Mouse (Mus musculus) hindbrain, embryonic 16.5 days (tissue): ENCODE results near the gene Ccser1. TPM values are rescaled to one million over a fixed set of nuclear protein-coding genes. Genes with fewer than 3 reads are reported as not detected.

Experiments
- ATAC-seq: fragments of 200-750 bp; cut with Nextera tagmentation; 2 replicates; pipeline ENCODE4 v1.8.0; 2017; ENCODE audit warnings: moderate TSS enrichment, moderate library complexity
- H3K27ac ChIP-seq: fragments of 300-500 bp; sonication (generic); 2 replicates; pipeline ENCODE4 v1.5.1; 2014; ENCODE audit warnings: low read depth, mild to moderate bottlenecking, control low read depth, low read length, moderate library complexity
- H3K27me3 ChIP-seq: fragments of 300-500 bp; sonication (generic); replicated peaks from 2 replicates; pipeline ENCODE4 v1.6.1; 2014; ENCODE audit warnings: low read length; ENCODE audit not compliant: control insufficient read depth, insufficient read depth
- H3K36me3 ChIP-seq: fragments of 300-500 bp; sonication (generic); 2 replicates; pipeline ENCODE4 v1.6.1; 2014; ENCODE audit warnings: mild to moderate bottlenecking, low read length, moderate library complexity, mixed read lengths; ENCODE audit not compliant: control insufficient read depth, insufficient read depth
- H3K4me1 ChIP-seq: fragments of 300-500 bp; sonication (generic); 2 replicates; pipeline ENCODE4 v1.6.1; 2014; ENCODE audit warnings: low read depth, low read length; ENCODE audit not compliant: control insufficient read depth, insufficient read depth
- H3K4me2 ChIP-seq: fragments of 300-500 bp; sonication (generic); 2 replicates; pipeline ENCODE4 v1.6.1; 2014; ENCODE audit warnings: mild to moderate bottlenecking, low read length, control low read depth, moderate library complexity
- H3K4me3 ChIP-seq: fragments of 300-500 bp; sonication (generic); 2 replicates; pipeline ENCODE4 v1.5.1; 2014; ENCODE audit warnings: mild to moderate bottlenecking, low read length, control low read depth, moderate library complexity
- H3K9ac ChIP-seq: fragments of 300-500 bp; sonication (generic); 2 replicates; pipeline ENCODE4 v1.6.1; 2014; ENCODE audit warnings: low read depth, mild to moderate bottlenecking, control low read depth, low read length, moderate library complexity
- H3K9me3 ChIP-seq: fragments of 300-500 bp; sonication (generic); 2 replicates; pipeline ENCODE4 v1.6.1; 2014; ENCODE audit warnings: mild to moderate bottlenecking, low read length, moderate library complexity; ENCODE audit not compliant: control insufficient read depth
- WGBS: fragments of 180-500 bp; shearing (Covaris S2); extraction: QIAGEN DNeasy Blood & Tissue Kit; methylation state at CpG from one replicate; pipeline ENCODE4 v1.1.7; 2014; 5-methylcytosine and 5-hydroxymethylcytosine counted together
- polyA plus RNA-seq: library from polyadenylated mRNA; unstranded; fragments of >200 nt; fragmentation: Nextera tagmentation; extraction: Ambion mirVana; gene quantifications from 2 replicates; pipeline ENCODE4 v1.2.1, GENCODE M21; 2015

Ccser1 gene
- polyA plus RNA-seq, 1 experiment from 2014 or later = 13.3 TPM

- WGBS = 79% methylated on average over 2 of the region's 2 CpGs
- Histone ChIP-seq H3K9ac (no peak overlapping the region), H3K9me3 (no peaks in the 10 kb centered on the region), H3K4me2 (no peak overlapping the region), H3K4me3 (no peak overlapping the region), H3K27me3 (no peaks in the 10 kb centered on the region), H3K27ac (no peak overlapping the region), H3K4me1 (no peaks in the 10 kb centered on the region), H3K36me3 (no peaks in the 10 kb centered on the region)
- no peak for ATAC-seq
Observed at GRCm38 (mm10) chr6:61515310-61515709, 335.2 kb downstream of the Ccser1 start.

GRCm38 (mm10) chr6:61521587-61521986 lies 341.5 kb downstream of the Ccser1 start:
- H3K27me3 ChIP-seq = no peaks in the 10 kb centered on the region
- no peak overlapping the region for H3K27ac ChIP-seq
- H3K36me3 ChIP-seq = no peaks in the 10 kb centered on the region
- no peaks in the 10 kb centered on the region for H3K4me1 ChIP-seq
- H3K9ac ChIP-seq = no peak overlapping the region
- H3K4me3 ChIP-seq = no peak overlapping the region
- WGBS = 72% methylated on average over 2 of the region's 2 CpGs
- H3K9me3 ChIP-seq = no peaks in the 10 kb centered on the region
- 0 out of 2 replicates have a peak, but pooled peaks have one; percentile 50 for ATAC-seq
- H3K4me2 ChIP-seq = no peak overlapping the region

GRCm38 (mm10) chr6:61522108-61522507 lies 342.0 kb downstream of the Ccser1 start:
- 0 out of 2 replicates have a peak, but pooled peaks have one; percentile 45 for ATAC-seq
- Histone ChIP-seq H3K9ac (no peak overlapping the region), H3K9me3 (no peaks in the 10 kb centered on the region), H3K4me2 (no peak overlapping the region), H3K4me1 (no peaks in the 10 kb centered on the region), H3K27me3 (no peaks in the 10 kb centered on the region), H3K36me3 (no peaks in the 10 kb centered on the region), H3K27ac (no peak overlapping the region), H3K4me3 (no peak overlapping the region)
- WGBS = 49% methylated on average over 3 of the region's 3 CpGs

- Histone ChIP-seq H3K9ac (no peak overlapping the region), H3K4me3 (no peak overlapping the region), H3K27ac (no peak overlapping the region), H3K9me3 (no peaks in the 10 kb centered on the region), H3K4me1 (no peaks in the 10 kb centered on the region), H3K36me3 (no peaks in the 10 kb centered on the region), H3K27me3 (no peaks in the 10 kb centered on the region), H3K4me2 (no peak overlapping the region)
- 55% methylated on average over 14 of the region's 14 CpGs for WGBS
- no peak for ATAC-seq
Observed at GRCm38 (mm10) chr6:61523748-61524493, 343.8 kb downstream of the Ccser1 start.

GRCm38 (mm10) chr6:61540732-61541131 lies 360.6 kb downstream of the Ccser1 start:
- no peak overlapping the region for H3K9ac ChIP-seq
- H3K9me3 ChIP-seq = no peaks in the 10 kb centered on the region
- H3K4me3 ChIP-seq = no peak overlapping the region
- no peaks in the 10 kb centered on the region for H3K27me3 ChIP-seq
- H3K4me2 ChIP-seq = no peak overlapping the region
- no peak overlapping the region for H3K27ac ChIP-seq
- no peaks in the 10 kb centered on the region for H3K36me3 ChIP-seq
- peak; percentile 81 for ATAC-seq
- no peaks in the 10 kb centered on the region for H3K4me1 ChIP-seq

- H3K36me3 ChIP-seq = no peaks in the 10 kb centered on the region
- H3K4me2 ChIP-seq = peak overlapping the region; percentile 2; the same call in 1 of the 2 replicates
- H3K9me3 ChIP-seq = no peaks in the 10 kb centered on the region
- no peaks in the 10 kb centered on the region for H3K27me3 ChIP-seq
- WGBS = 31% methylated on average over 7 of the region's 7 CpGs
- ATAC-seq = peak; percentile 71
- no peak overlapping the region for H3K27ac ChIP-seq
- no peaks in the 10 kb centered on the region for H3K4me1 ChIP-seq
- H3K9ac ChIP-seq = no peak overlapping the region
- no peak overlapping the region for H3K4me3 ChIP-seq
Observed at GRCm38 (mm10) chr6:61543459-61544044, 363.4 kb downstream of the Ccser1 start.

GRCm38 (mm10) chr6:61567551-61567950 lies 387.4 kb downstream of the Ccser1 start:
- no peak for ATAC-seq
- Histone ChIP-seq H3K27ac (no peak overlapping the region), H3K4me3 (no peak overlapping the region), H3K4me1 (no peaks in the 10 kb centered on the region), H3K27me3 (no peaks in the 10 kb centered on the region), H3K9me3 (no peaks in the 10 kb centered on the region), H3K4me2 (no peak overlapping the region), H3K9ac (no peak overlapping the region), H3K36me3 (no peaks in the 10 kb centered on the region)
- WGBS = 56% methylated on average over 2 of the region's 2 CpGs

GRCm38 (mm10) chr6:61567967-61568366 lies 387.8 kb downstream of the Ccser1 start:
- ATAC-seq = no peak
- no peak overlapping the region for H3K9ac ChIP-seq
- 83% methylated on average over 8 of the region's 8 CpGs for WGBS
- no peak overlapping the region for H3K4me2 ChIP-seq
- no peaks in the 10 kb centered on the region for H3K27me3 ChIP-seq
- no peaks in the 10 kb centered on the region for H3K36me3 ChIP-seq
- H3K9me3 ChIP-seq = no peaks in the 10 kb centered on the region
- H3K4me3 ChIP-seq = no peak overlapping the region
- H3K27ac ChIP-seq = no peak overlapping the region
- no peaks in the 10 kb centered on the region for H3K4me1 ChIP-seq

- no peak overlapping the region for H3K4me3 ChIP-seq
- H3K36me3 ChIP-seq = no peaks in the 10 kb centered on the region
- H3K4me1 ChIP-seq = no peaks in the 10 kb centered on the region
- no peak overlapping the region for H3K9ac ChIP-seq
- no peak overlapping the region for H3K27ac ChIP-seq
- ATAC-seq = no peak
- no peaks in the 10 kb centered on the region for H3K9me3 ChIP-seq
- no peaks in the 10 kb centered on the region for H3K27me3 ChIP-seq
- H3K4me2 ChIP-seq = no peak overlapping the region
Observed at GRCm38 (mm10) chr6:61581696-61582095, 401.6 kb downstream of the Ccser1 start.
